Mouse (Mus musculus): ENCODE data around the gene Asf1b. TPM values are rescaled to one million over a fixed set of nuclear protein-coding genes. Genes with fewer than 3 reads are reported as not detected.

Asf1b gene
- polyA plus RNA-seq, 1 experiment, result 29.3 TPM

DNA sequence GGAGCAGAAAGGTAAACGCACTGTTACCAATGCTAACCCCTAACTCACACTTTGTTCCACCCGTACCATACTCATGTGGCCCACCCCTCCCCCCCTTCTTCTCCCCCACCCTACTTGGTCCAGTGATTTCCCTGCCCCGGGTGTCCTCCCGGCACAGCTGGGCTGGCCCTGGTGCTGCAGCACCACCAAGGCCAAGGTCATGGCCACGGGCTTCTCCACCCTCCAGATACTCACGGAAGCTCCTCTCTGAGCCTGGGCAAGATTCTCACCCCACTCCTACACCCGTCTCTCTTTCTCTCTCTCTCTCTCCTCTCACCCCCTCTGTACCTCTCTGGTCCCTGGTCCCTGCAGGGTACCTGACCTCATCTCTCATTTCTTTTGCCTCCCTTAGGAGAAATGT, 29.0 kb upstream of the Asf1b start:
- H3K36me3 ChIP-seq (ENCODE audit: control insufficient read depth, insufficient read depth, low read length, poor library complexity, severe bottlenecking), result peaks cover 49% of the 10 kb centered on the region
- no peak overlapping the region for H3K9ac ChIP-seq (ENCODE audit: low read depth, poor library complexity, severe bottlenecking)
- H3K27ac ChIP-seq (ENCODE audit: insufficient read depth, low read length), result no peak overlapping the region
- TF ChIP-seq POLR2A (IDR thresholded peaks at IDR 0.05; ENCODE audit: insufficient read depth, low read length), result no peak
- TF ChIP-seq CTCF (IDR thresholded peaks at IDR 0.05; ENCODE audit: low read depth, low read length), result no peak
- TF ChIP-seq EP300 (IDR thresholded peaks at IDR 0.05; ENCODE audit: insufficient read depth, low read depth, low read length), result no peak
- no peak overlapping the region for H3K4me3 ChIP-seq (ENCODE audit: low read depth, low read length)
- H3K4me1 ChIP-seq (ENCODE audit: control insufficient read depth, insufficient read depth, low read length), result no peaks in the 10 kb centered on the region
- no peaks in the 10 kb centered on the region for H3K9me3 ChIP-seq (replicated peaks; ENCODE audit: control insufficient read depth, insufficient read depth, low read length, poor library complexity, severe bottlenecking)
- H3K27me3 ChIP-seq (ENCODE audit: control insufficient read depth, insufficient read depth, low read length, poor library complexity, severe bottlenecking), result no peaks in the 10 kb centered on the region

GRCm38 (mm10) chr8:83934222-83934621, 21.1 kb upstream of the Asf1b start:
- Histone ChIP-seq H3K27ac (ENCODE audit: insufficient read depth, low read length) (no peak overlapping the region), H3K9ac (ENCODE audit: low read depth, poor library complexity, severe bottlenecking) (no peak overlapping the region), H3K9me3 (replicated peaks; ENCODE audit: control insufficient read depth, insufficient read depth, low read length, poor library complexity, severe bottlenecking) (no peaks in the 10 kb centered on the region), H3K4me1 (ENCODE audit: control insufficient read depth, insufficient read depth, low read length) (no peaks in the 10 kb centered on the region), H3K27me3 (ENCODE audit: control insufficient read depth, insufficient read depth, low read length, poor library complexity, severe bottlenecking) (no peaks in the 10 kb centered on the region), H3K4me3 (ENCODE audit: low read depth, low read length) (no peak overlapping the region), H3K36me3 (ENCODE audit: control insufficient read depth, insufficient read depth, low read length, poor library complexity, severe bottlenecking) (peaks cover 93% of the 10 kb centered on the region)
- TF ChIP-seq CTCF (IDR thresholded peaks at IDR 0.05; ENCODE audit: low read depth, low read length) (no peak), EP300 (IDR thresholded peaks at IDR 0.05; ENCODE audit: insufficient read depth, low read depth, low read length) (no peak), POLR2A (IDR thresholded peaks at IDR 0.05; ENCODE audit: insufficient read depth, low read length) (no peak)

GRCm38 (mm10) chr8:83934994-83935393, 20.3 kb upstream of the Asf1b start:
- Histone ChIP-seq H3K9ac (ENCODE audit: low read depth, poor library complexity, severe bottlenecking) (no peak overlapping the region), H3K4me1 (ENCODE audit: control insufficient read depth, insufficient read depth, low read length) (no peaks in the 10 kb centered on the region), H3K36me3 (ENCODE audit: control insufficient read depth, insufficient read depth, low read length, poor library complexity, severe bottlenecking) (peaks cover 86% of the 10 kb centered on the region), H3K27ac (ENCODE audit: insufficient read depth, low read length) (no peak overlapping the region), H3K27me3 (ENCODE audit: control insufficient read depth, insufficient read depth, low read length, poor library complexity, severe bottlenecking) (no peaks in the 10 kb centered on the region), H3K9me3 (replicated peaks; ENCODE audit: control insufficient read depth, insufficient read depth, low read length, poor library complexity, severe bottlenecking) (no peaks in the 10 kb centered on the region), H3K4me3 (ENCODE audit: low read depth, low read length) (no peak overlapping the region)
- no peak for TF ChIP-seq EP300 (IDR thresholded peaks at IDR 0.05; ENCODE audit: insufficient read depth, low read depth, low read length)
- no peak for TF ChIP-seq CTCF (IDR thresholded peaks at IDR 0.05; ENCODE audit: low read depth, low read length)
- TF ChIP-seq POLR2A (IDR thresholded peaks at IDR 0.05; ENCODE audit: insufficient read depth, low read length), result no peak

DNA sequence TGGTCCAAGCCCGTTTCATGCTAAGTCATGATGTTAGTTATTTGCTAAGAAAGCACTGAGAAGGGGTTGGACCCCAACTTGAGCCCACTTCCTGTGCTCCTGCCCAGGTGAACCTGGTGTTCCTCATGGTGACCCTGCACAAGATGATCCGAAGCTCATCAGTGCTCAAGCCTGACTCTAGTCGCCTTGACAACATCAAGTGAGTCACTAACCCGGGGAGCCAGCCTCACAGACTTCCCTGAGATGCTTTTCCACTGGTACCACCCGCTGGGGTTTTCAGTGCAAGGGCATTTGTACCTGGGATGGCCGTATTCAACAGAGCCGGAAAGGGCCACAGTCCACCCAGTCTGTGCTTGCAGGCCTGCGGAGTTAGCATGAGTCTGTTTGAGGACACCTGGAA, 19.9 kb upstream of the Asf1b start:
- Histone ChIP-seq H3K9me3 (replicated peaks; ENCODE audit: control insufficient read depth, insufficient read depth, low read length, poor library complexity, severe bottlenecking) (no peaks in the 10 kb centered on the region), H3K4me1 (ENCODE audit: control insufficient read depth, insufficient read depth, low read length) (no peaks in the 10 kb centered on the region), H3K36me3 (ENCODE audit: control insufficient read depth, insufficient read depth, low read length, poor library complexity, severe bottlenecking) (peaks cover 82% of the 10 kb centered on the region), H3K9ac (ENCODE audit: low read depth, poor library complexity, severe bottlenecking) (no peak overlapping the region), H3K4me3 (ENCODE audit: low read depth, low read length) (no peak overlapping the region), H3K27ac (ENCODE audit: insufficient read depth, low read length) (no peak overlapping the region), H3K27me3 (ENCODE audit: control insufficient read depth, insufficient read depth, low read length, poor library complexity, severe bottlenecking) (no peaks in the 10 kb centered on the region)
- TF ChIP-seq EP300 (IDR thresholded peaks at IDR 0.05; ENCODE audit: insufficient read depth, low read depth, low read length), result no peak
- TF ChIP-seq POLR2A (IDR thresholded peaks at IDR 0.05; ENCODE audit: insufficient read depth, low read length), result no peak
- no peak for TF ChIP-seq CTCF (IDR thresholded peaks at IDR 0.05; ENCODE audit: low read depth, low read length)

DNA sequence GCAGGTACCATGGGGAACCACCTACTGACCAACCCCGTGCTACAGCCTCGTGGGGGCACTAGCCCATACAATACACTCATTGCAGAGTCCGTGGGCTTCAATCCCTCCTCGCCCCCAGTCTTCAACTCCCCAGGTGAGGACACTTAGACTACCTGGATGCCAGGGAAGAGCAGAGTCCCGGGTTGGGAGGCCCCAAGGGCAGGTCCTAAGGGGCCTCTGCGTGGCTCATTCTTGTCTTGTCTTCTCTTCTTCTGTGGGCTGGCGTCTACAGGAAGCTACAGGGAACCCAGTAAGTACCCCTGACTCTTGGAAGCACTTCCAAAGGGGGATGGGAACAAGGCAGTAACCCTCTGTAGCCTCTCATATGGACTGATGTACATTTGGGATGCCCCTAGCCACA, 17.7 kb upstream of the Asf1b start:
- H3K9me3 ChIP-seq (replicated peaks; ENCODE audit: control insufficient read depth, insufficient read depth, low read length, poor library complexity, severe bottlenecking), result no peaks in the 10 kb centered on the region
- TF ChIP-seq EP300 (IDR thresholded peaks at IDR 0.05; ENCODE audit: insufficient read depth, low read depth, low read length) (no peak), POLR2A (IDR thresholded peaks at IDR 0.05; ENCODE audit: insufficient read depth, low read length) (no peak), CTCF (IDR thresholded peaks at IDR 0.05; ENCODE audit: low read depth, low read length) (no peak)
- H3K9ac ChIP-seq (ENCODE audit: low read depth, poor library complexity, severe bottlenecking), result no peak overlapping the region
- H3K27ac ChIP-seq (ENCODE audit: insufficient read depth, low read length), result no peak overlapping the region
- H3K4me1 ChIP-seq (ENCODE audit: control insufficient read depth, insufficient read depth, low read length), result no peaks in the 10 kb centered on the region
- H3K36me3 ChIP-seq (ENCODE audit: control insufficient read depth, insufficient read depth, low read length, poor library complexity, severe bottlenecking), result peaks cover 60% of the 10 kb centered on the region
- H3K4me3 ChIP-seq (ENCODE audit: low read depth, low read length), result no peak overlapping the region
- H3K27me3 ChIP-seq (ENCODE audit: control insufficient read depth, insufficient read depth, low read length, poor library complexity, severe bottlenecking), result no peaks in the 10 kb centered on the region

GRCm38 (mm10) chr8:83938330-83938729, 17.0 kb upstream of the Asf1b start:
- Histone ChIP-seq H3K9me3 (replicated peaks; ENCODE audit: control insufficient read depth, insufficient read depth, low read length, poor library complexity, severe bottlenecking) (no peaks in the 10 kb centered on the region), H3K27me3 (ENCODE audit: control insufficient read depth, insufficient read depth, low read length, poor library complexity, severe bottlenecking) (no peaks in the 10 kb centered on the region), H3K4me1 (ENCODE audit: control insufficient read depth, insufficient read depth, low read length) (no peaks in the 10 kb centered on the region), H3K4me3 (ENCODE audit: low read depth, low read length) (no peak overlapping the region), H3K9ac (ENCODE audit: low read depth, poor library complexity, severe bottlenecking) (no peak overlapping the region), H3K27ac (ENCODE audit: insufficient read depth, low read length) (no peak overlapping the region), H3K36me3 (ENCODE audit: control insufficient read depth, insufficient read depth, low read length, poor library complexity, severe bottlenecking) (peaks cover 53% of the 10 kb centered on the region)
- no peak for TF ChIP-seq CTCF (IDR thresholded peaks at IDR 0.05; ENCODE audit: low read depth, low read length)
- TF ChIP-seq EP300 (IDR thresholded peaks at IDR 0.05; ENCODE audit: insufficient read depth, low read depth, low read length), result no peak
- no peak for TF ChIP-seq POLR2A (IDR thresholded peaks at IDR 0.05; ENCODE audit: insufficient read depth, low read length)

All from ES-Bruce4 (cell line).